Mouse (Mus musculus) megakaryocyte, adult 5-6 weeks (primary cell): ENCODE measurements around the gene Rfc5. TPM values are rescaled to one million over a fixed set of nuclear protein-coding genes. Genes with fewer than 3 reads are reported as not detected.
A peak's percentile ranks its signal among the peaks of the same experiment; 100 is the strongest.

Experiments
- ATAC-seq: 2 replicates; pipeline ENCODE4 v1.8.0; 2016; ENCODE audit warnings: mild to moderate bottlenecking, inconsistent platforms; ENCODE audit not compliant: poor library complexity, severe bottlenecking
- total RNA-seq, 2 experiments: library from RNA; stranded (forward) in 1 of 2; stranded (reverse) in 1 of 2; fragments of 153-499, 151-499 nt in 1 of 2; fragments of 221-1000, 200-1000 nt in 1 of 2; gene quantifications; 2 replicates each; pipeline versions ENCODE4 v1.2.3 to v1.2.4; 2015 to 2017

The Rfc5 gene
- total RNA-seq, 2 experiments from 2014 or later, result 36.5 to 50.6 TPM

DNA sequence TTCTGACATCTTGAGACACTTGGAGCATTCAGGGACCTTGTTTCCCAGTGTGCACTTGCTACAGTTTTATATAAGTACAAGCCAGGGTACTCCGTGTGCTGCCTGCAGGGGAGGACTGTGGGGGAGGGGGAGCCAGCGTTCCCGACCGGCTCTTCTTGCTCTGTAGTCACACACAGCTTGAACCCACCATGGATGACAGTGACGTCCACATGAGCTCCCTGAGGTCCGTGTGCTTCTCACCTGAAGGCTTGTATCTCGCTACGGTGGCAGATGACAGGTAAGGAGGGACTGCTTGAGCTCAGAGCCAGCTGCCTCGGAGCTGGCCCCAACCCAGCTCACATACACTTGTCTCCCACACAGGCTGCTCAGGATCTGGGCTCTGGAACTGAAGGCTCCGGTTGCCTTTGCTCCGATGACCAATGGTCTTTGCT lies 12.5 kb downstream of the Rfc5 start:
- no peak for ATAC-seq

DNA sequence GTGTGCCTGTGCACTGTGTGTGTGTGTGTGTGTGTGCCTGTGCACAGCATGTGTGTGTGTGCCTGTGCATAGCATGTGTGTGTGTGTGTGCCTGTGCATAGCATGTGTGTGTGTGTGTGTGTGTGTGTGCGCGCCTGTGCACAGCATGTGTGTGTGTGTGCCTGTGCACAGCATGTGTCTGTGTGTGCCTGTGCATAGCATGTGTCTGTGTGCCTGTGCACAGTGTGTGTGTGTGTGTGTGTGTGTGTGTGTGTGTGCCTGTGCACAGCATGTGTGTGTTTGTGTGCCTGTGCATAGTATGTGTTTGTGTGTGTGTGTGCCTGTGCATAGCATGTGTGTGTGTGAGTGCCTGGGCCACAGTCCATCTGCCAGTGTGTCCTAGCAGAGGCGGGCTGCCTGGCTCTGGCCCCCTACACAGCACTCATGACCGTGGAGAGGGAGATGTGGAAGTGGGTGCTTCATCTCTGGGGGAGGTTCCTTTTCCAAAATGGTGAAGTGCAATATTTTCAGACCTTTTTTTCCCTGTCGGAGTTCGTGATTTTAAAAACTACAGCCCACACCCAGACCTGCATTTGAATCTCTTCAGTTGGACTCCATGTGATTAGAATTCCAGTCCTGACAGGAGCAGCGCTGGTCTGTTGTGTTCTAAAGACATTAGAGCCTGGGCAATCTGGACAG lies 14.3 kb downstream of the Rfc5 start:
- ATAC-seq, result no peak

DNA sequence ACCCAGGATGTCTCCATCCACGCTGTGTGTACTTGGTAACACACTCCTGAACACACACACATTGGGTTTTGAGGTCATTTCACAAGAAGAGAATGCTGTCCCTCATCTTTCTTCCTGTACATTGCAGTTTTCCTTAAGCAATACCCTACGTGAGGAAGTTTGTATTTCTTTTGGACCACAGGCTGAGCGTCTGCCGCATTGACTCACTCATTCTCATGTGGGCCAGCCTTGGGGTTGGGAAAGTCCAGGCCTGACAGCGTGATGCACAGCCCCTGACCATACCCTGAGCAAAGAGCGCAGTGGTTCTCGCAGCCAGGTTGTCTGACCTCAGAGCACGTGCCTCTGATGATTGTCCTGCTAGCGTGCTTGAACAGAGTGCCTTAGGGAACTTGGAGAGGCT lies 15.4 kb downstream of the Rfc5 start:
- peak; percentile 46 for ATAC-seq

DNA sequence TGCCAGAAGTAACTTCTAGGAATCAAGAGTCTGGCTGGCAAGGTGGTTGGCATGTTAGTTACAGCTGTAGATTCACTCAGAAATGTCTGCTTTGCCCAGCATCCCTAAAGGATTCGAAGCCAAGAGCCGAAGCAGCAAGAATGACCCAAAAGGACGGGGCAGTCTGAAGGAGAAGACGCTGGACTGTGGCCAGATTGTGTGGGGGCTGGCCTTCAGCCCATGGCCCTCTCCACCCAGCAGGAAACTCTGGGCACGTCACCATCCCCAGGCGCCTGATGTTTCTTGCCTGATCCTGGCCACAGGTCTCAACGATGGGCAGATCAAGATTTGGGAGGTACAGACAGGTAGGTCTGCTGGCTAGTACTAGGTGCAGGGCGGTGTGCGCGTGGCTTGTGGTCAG lies 18.3 kb downstream of the Rfc5 start:
- ATAC-seq, result no peak

DNA sequence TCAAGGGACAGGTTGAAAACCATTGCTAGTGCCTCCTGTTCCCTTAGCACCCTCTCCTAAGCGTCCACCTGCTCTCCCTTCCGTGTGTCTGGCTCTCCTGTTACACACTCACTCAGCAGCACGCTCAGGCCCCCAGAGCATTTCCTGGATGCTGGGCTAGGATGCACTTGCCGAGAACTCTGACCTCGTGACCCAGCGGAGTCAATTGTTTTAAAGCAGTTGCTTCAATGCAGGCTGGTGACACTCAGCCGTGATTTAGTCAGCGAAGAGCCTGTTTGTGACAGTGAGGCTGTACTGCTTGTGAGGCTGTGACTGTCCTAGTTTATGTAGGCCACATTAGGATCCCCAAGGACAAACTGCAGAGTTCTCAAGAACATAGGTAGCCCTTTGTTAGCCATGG lies 21.6 kb downstream of the Rfc5 start:
- no peak for ATAC-seq

DNA sequence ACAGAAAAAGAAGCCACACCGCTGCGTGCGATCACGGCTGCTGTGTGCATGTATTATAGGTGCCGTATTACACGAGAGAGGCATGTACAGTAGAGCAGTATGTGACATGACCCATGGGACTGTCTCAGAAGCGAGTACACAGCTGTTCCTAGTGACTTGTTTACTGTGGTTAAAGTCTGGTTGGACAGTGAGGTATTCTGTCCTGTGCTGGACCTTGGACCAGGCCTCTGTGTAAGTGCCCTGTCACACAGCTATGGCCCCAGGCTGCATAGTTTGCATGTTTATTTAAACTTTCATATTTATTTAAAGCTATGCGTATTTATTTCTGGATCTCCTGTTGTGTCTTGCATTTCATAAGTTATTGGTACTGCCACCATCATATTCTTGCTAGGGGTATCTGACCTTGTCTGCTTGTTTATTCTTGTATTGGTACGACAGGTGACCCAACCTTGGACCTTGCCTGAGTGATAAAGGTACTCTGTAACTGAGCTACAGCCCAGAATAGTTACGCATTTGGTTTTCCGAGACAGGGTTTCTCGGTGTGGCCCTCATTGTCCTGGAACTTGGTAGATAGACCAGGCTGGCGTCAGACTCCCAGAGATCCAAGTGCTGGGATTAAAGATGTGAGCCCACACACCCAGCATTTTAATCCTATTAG lies 22.8 kb downstream of the Rfc5 start:
- no peak for ATAC-seq

DNA sequence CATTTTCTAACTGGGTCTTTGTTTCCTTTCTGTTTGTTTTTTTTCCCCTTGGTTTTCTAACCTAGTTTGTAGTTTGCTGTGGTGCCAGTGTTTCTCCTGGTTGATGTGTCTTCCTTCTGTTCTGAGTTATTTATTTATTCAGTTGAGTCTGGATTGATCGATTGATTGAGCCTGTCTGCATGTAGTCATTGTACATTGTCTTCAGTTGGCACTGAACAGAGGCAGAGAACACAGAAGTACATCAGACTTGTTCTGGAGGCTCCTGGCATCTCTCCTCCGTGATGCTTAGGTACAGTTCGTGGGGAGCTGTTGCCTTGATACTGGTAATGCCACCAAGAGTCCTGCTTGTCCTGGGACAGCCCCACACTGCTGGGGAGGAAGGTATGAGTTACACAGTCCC lies 24.0 kb downstream of the Rfc5 start:
- ATAC-seq, result no peak

DNA sequence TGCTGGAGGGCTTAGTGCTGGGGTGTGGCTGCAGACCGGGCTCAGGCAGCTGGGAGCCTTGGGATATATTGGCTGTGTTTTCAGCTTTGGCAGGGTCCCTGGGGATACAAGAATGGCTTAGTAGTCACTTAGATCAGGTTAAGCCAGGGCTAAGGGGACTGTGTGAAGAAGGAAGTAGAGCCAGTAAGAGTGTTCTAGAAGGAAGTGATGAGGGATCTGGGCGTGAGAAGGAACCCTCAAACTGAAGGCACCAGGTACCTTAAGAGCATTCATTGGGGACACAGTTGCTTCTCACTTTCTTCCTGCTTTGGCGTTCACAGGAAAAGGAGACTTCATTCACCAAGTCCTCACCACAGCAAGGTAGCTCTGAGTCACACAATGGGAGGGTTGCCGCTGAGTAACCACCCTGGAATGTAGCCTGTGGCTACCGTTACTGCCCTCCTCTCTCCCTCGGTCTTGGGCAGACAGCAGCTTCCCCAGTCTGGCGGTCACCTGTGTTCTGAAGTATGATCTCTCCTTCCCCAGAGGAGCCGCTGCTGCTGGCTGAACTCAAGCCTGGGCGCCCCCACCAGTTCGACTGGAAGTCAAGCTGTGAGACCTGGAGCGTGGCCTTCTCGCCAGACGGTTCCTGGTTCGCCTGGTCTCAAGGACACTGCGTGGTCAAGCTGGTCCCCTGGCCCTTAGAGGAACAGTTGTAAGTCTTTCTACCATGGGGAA lies 25.6 kb downstream of the Rfc5 start:
- ATAC-seq, result peak; percentile 71

DNA sequence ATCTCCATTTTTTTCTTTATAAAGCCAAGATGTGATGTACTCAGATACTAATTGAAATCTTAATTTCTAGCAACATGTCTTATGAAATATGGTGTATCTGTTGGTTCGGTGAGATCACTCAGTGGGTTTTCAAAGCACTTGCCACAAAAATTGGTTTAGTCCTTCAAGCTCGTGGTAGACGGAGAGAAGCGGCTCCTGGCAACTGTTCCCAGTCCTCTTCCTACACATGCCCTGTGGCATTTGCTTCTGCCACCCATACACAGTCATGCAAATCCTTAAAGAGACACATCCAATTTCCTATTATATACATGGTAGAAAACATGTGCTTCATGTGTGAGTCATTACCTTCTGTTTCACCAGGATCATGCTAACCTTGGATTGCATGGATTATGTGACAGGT lies 27.3 kb downstream of the Rfc5 start:
- no peak for ATAC-seq

DNA sequence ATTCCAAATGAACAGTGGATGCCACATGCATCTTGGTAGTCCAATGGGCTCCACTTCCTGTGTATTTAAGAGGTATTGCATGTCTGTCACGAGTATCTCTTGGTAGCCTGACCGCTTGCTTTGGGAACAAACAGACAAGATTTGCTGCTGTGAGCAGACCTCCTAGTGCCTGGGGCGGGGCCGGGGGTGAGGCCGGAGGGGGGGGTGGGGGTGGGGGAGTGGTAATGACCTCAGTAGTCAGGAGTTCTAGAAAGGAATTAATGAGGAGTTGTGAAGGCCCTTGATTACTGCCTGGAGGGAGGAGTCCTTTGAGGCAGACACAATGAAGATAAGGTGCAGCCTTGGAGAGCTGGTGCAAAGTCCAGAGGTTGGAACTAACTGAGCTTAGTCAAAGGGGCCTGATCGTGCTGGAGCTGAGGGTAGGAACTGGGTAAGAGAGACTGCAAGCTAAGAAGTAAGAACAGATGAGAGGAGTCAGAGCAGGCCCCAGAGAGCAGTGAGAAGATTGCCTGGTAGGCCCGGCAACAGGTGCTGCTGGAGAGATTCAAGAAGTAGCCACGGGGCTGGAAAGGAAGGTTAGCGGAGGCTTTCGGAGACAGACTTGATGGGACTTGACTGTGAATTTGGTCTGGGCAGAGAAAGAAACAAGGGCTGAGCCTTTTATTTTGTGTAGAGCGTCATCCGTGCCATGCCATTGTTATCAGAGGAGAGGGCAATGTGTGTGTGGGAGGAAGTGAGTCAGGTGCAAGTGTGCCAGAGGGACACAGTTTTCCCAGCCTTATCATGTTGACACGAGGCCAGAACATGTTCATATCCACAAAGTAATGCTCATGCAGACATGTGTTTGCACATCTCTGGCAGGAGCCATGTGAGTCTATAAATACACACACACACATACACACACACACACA lies 28.0 kb downstream of the Rfc5 start:
- no peak for ATAC-seq

DNA sequence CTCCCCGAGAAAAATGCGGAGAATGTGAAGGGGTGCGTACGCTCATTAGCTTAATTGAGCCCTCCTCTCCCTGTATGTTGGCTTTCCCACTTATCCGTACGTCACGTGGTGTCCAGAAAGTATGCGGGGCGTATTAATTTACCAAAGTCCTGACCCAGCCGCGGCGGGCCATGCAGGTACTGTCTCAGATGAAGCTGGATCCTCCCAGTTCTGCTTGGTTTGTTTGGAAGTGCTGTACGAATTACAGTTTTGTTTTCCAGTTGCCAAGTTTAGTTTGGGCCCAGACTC lies 28.7 kb downstream of the Rfc5 start:
- ATAC-seq, result no peak

DNA sequence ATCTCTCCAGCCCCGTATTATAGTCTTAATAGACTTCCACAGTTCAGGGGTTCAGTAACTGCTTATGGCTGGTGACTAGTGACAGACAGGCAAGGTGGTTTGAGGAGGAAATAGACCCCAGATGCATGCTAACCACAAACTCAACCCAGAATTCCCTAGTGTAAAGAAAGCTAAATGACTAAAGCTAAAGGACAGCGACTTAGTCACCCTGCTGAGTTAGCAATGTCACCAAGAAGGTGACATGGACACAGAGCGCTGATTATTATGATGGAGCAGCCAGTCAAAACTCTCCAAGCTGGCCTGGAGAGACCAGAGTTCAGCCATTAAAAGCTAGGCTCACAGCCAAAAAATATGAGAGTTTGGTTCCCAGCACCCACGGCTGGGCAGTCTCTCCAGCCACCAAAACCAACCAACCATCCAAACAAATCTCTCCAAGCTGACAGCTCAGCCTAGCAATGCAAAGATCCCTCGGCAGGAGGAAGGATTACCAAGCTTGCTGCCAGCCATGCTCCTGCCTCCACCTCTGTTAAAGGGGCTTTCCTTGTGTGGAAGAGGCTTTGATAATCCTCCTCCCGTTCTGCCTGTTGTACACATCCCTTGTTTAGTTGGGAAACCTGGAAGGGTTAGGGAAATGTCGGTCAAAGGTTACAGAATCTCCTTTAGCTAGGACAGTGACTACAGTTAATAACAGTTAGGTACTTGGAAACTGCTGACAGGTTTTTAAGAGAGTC lies 29.2 kb downstream of the Rfc5 start:
- ATAC-seq, result no peak

DNA sequence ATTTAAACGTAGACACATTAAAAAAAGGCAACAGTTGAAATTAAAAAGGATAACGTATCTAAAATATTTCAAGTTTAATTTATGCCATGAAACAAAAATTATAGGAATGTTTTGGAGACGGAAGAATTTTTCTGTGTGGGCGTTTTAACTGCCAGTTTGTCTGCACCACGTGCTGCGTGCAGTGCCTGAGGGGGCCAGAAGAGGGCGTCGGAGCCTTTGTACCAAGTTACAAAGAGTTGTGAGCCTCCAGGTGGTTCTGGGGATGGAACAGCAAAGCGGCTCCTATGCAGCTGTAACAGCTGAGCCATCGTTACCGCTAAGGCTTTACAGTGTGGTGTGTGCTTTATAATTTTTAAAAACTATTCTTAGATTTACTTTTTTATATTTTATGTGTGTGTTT lies 30.1 kb downstream of the Rfc5 start:
- ATAC-seq, result 0 out of 2 replicates have a peak, but pooled peaks have one; percentile 20

DNA sequence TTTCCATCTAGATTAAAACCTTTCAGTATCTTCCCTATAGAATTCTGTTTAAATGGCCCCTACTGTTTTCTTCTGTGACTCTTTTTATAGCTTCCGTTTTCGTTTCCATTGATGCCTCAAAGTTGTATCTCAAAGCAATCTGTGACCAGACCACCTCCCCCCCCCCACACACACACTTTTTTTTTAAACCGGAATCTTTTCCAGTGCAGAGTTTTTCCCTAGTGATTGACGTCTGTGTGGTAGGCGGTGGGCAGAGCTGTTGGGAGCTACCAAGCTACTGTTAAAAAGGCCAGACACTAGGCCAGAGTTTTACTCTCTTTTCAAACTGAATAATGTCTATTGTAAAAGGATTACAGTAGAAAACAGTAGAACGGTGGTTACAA lies 30.6 kb downstream of the Rfc5 start:
- ATAC-seq, result no peak

DNA sequence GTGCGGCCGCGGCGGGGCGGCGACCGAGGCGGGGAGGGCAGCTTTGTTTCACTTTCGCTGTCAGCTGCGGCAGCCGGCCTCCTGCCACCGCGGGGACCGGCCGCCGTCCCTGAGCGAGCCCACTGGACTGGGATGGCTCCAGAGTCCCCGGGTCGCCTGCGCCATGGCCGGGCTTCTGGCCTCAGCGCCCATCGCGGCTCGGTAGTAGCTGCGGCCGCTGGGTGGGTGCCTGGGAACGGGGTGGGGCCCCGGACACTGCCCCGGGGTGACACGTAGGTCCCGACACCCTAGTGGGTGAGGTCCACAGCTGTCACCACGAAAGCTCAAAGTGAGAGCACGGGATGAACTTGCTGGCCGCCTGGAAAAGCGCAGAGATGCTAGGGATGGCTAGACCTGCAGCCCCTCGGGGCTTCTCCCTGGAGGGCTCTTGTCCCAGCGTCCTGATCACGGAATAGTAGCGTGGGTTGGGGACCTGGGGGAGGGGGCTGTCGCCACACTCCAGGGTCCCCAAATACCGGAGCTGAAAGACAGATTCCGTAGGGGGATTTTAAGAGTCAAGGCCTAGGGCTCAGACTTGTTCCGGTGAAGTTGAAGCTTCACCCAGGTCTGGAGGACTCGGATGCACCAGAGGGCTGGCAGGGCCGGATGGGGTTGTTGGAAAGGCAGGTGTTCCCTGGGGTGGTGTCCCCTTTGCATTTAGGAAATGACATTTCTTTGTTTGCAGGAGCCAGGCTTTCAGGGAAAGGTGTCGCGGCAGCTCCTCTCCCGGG lies 31.2 kb downstream of the Rfc5 start:
- ATAC-seq, result peak; percentile 54

DNA sequence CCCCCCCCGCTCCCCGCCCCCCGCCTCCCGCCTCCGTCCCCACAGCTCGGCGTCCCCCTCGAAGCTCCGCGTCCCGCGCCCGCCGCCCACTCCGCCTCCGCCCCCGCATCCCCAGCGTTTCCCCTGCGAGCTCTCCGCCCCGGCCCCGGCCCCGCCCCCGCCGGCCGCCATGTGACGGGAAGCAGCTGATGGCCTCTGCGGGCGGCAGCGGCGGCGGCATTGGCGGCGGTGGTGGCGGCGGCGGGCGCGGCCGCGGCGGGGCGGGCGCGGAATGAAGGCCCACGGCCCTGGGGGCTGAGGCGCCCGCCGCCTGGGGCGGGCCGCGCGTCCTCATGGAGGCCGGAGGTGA lies 31.7 kb downstream of the Rfc5 start, which contains the start of gene Wsb2:
TSS of gene Wsb2 (plus strand) at position 176 of the 349 bp plus-strand sequence.
- ATAC-seq, result peak; percentile 69

DNA sequence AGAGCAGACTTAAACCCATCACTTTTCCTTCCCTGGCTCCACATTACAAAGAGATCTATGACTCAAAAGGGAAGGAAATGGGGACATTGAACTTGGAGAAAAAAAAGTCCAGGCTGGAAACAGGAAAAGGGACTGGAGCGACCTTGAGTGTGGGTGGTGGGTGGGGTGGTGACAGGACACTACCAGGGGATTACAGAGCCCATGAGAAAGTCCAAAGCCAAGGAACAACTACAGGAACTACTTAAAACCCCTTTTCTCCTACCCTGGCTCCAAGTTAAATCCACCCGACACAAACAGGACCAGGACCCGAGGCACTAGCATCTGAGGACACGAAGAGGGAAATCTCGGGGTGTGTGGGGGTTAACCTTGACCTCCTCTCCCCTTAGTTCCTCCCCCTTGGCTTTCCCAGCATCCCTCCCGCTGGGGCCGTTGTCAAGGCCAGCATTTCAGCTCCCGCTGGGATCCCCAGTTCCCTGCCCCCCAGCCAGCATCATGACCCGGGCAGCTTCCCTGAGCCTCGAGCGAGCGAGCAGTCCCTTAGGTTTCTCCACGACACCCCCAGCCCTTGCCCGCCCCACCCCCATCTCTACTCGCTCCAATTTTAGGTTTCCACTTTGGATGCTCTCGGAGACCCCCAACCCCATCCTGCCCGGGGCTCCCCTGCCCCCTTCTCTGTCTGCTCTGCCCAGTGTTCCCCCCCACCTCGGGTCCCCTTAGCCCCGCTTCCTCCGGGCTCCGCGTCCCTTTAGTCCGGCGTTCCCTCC lies 32.3 kb downstream of the Rfc5 start:
- ATAC-seq, result 0 out of 2 replicates have a peak, but pooled peaks have one; percentile 6

DNA sequence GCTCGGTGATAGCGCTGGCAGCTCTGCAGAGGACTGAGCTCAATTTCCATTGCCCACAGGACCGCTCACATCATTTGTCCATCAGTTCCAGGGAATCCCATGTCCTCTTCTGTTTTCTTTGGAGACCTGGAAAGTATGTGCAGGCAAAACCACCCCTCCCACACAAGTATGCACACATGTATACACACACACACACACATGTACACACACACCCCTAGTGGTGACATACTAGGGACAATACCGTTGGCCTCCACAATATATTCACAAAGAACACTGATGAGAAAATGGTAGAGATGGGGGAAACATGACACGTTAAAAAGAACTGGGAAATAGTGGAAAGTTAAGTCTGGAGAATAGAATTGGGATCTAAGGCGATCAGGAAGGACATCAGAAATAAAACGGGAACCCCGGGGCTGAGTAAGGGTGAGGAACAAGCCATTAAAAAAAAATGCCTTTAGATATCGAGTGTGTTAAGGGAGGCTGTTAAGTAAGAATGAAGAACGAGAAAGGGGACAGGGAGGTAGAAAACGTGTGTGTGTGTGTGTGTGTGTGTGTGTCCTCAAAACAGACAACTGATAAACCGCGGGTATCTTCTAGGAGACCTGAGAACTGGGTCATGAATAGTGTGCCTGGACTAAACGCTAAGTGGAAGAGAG lies 33.1 kb downstream of the Rfc5 start:
- no peak for ATAC-seq

DNA sequence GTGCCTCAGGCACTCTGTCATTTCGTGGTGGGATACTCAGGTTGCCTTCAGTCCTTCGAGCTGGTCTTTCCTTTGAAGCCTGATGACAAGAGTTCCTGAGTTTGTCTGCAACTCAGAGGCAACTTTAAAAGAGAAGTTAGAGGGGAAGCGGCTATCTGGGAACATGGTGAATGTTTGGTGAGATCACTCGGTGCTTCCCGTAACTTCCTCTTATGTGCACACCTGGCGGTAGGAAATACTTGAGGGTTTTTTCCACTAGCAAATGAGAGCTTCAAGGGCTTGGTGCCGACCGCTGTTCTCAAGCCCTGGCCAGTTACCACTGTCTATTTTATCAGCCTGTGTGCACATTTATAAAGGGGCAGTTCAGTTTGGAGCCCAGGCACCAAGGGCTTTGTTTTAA lies 34.7 kb downstream of the Rfc5 start:
- peak; percentile 19 for ATAC-seq
